Mouse (Mus musculus) limb, embryonic 10.5 days (tissue): ENCODE measurements around the gene Psph. TPM values are rescaled to one million over a fixed set of nuclear protein-coding genes. Genes with fewer than 3 reads are reported as not detected.
A peak's percentile ranks its signal among the peaks of the same experiment; 100 is the strongest.

Experiments used
- DNase-seq: peaks from one replicate; pipeline ENCODE4 v3.0.0-alpha.2; 2017; ENCODE audit warnings: low spot score
- H3K27ac ChIP-seq: fragments of 300-500 bp; sonication (generic); 2 replicates; pipeline ENCODE4 v1.5.1; 2016; ENCODE audit warnings: mild to moderate bottlenecking
- H3K27me3 ChIP-seq: fragments of 300-500 bp; sonication (generic); 2 replicates; pipeline ENCODE4 v1.6.1; 2016; ENCODE audit warnings: low read depth, mild to moderate bottlenecking; ENCODE audit not compliant: poor library complexity, severe bottlenecking
- H3K36me3 ChIP-seq: fragments of 300-500 bp; sonication (generic); 2 replicates; pipeline ENCODE4 v1.6.1; 2016; ENCODE audit warnings: mild to moderate bottlenecking, moderate library complexity
- H3K4me1 ChIP-seq: fragments of 300-500 bp; sonication (generic); 2 replicates; pipeline ENCODE4 v1.6.1; 2016
- H3K4me3 ChIP-seq: fragments of 300-500 bp; sonication (generic); 2 replicates; pipeline ENCODE4 v1.5.1; 2016; ENCODE audit warnings: mild to moderate bottlenecking, moderate library complexity
- H3K9me3 ChIP-seq: fragments of 300-500 bp; sonication (generic); replicated peaks from 2 replicates; pipeline ENCODE4 v1.6.1; 2016; ENCODE audit warnings: mild to moderate bottlenecking
- WGBS: fragments of 180-500 bp; shearing (Covaris S2); methylation state at CpG from one replicate; pipeline ENCODE4 v1.1.7; 2016; 5-methylcytosine and 5-hydroxymethylcytosine counted together
- polyA plus RNA-seq: library from polyadenylated mRNA; unstranded; fragments of >200 nt; fragmentation: Nextera tagmentation; extraction: Ambion mirVana; gene quantifications from 2 replicates; pipeline ENCODE4 v1.2.1, GENCODE M21; 2016

Gene Psph
- polyA plus RNA-seq, 1 experiment from 2014 or later, result 33.8 TPM

GRCm38 (mm10) chr5:129725774-129726392 is 61.4 kb downstream of the Psph start:
- DNase-seq, result peak; percentile 38
- peaks cover 26% of the 10 kb centered on the region for H3K4me1 ChIP-seq
- H3K4me3 ChIP-seq, result peak overlapping the region; percentile 96
- no peaks in the 10 kb centered on the region for H3K27me3 ChIP-seq
- H3K9me3 ChIP-seq, result no peaks in the 10 kb centered on the region
- 25% methylated on average over 7 of the region's 7 CpGs for WGBS
- peak overlapping the region; percentile 99 for H3K27ac ChIP-seq
- peaks cover under 1% of the 10 kb centered on the region; the same call in 1 of the 2 replicates for H3K36me3 ChIP-seq

- Histone ChIP-seq H3K27me3 (no peaks in the 10 kb centered on the region), H3K36me3 (peaks cover 8% of the 10 kb centered on the region), H3K4me1 (peaks cover 20% of the 10 kb centered on the region), H3K27ac (peak within 1 kb of the TSS; percentile 99), H3K4me3 (peak within 1 kb of the TSS; percentile 96), H3K9me3 (no peaks in the 10 kb centered on the region)
- peak; percentile 98 for DNase-seq
- WGBS, result under 1% methylated on average over 93 of the region's 93 CpGs
Observed at GRCm38 (mm10) chr5:129724834-129725773, 62.1 kb downstream of the Psph start, which contains the start of gene Nipsnap2. Nipsnap2 (plus strand) TSS chr5:129725063.

- H3K27me3 ChIP-seq, result no peaks in the 10 kb centered on the region
- no peaks in the 10 kb centered on the region for H3K9me3 ChIP-seq
- peaks cover 16% of the 10 kb centered on the region for H3K36me3 ChIP-seq
- WGBS, result 54% methylated on average over 4 of the region's 4 CpGs
- peaks cover 13% of the 10 kb centered on the region for H3K4me1 ChIP-seq
- DNase-seq, result no peak
- peak overlapping the region; percentile 99 for H3K27ac ChIP-seq
- H3K4me3 ChIP-seq, result peak overlapping the region; percentile 96
Observed at GRCm38 (mm10) chr5:129724268-129724667, 63.0 kb downstream of the Psph start.

- Histone ChIP-seq H3K4me1 (peaks cover 8% of the 10 kb centered on the region), H3K36me3 (peaks cover 45% of the 10 kb centered on the region), H3K9me3 (no peaks in the 10 kb centered on the region), H3K27me3 (no peaks in the 10 kb centered on the region), H3K27ac (no peak overlapping the region), H3K4me3 (no peak overlapping the region)
- 83% methylated on average over 3 of the region's 3 CpGs for WGBS
- no peak for DNase-seq
Observed at GRCm38 (mm10) chr5:129720176-129720575, 67.1 kb downstream of the Psph start.

GRCm38 (mm10) chr5:129717016-129717415 is 70.2 kb downstream of the Psph start:
- Histone ChIP-seq H3K4me1 (peaks cover 8% of the 10 kb centered on the region), H3K4me3 (no peak overlapping the region), H3K9me3 (no peaks in the 10 kb centered on the region), H3K36me3 (peaks cover 45% of the 10 kb centered on the region), H3K27me3 (no peaks in the 10 kb centered on the region), H3K27ac (no peak overlapping the region)
- WGBS, result 87% methylated on average over 9 of the region's 9 CpGs
- DNase-seq, result no peak

Other genes starting within 250 kb of the Psph start
- 1.4 and 1.5 TPM in 2 replicates for gene Mmp17, start 203.3 kb downstream of the Psph start, polyA plus RNA-seq
- gene Zfp11, start 117.3 kb downstream of the Psph start, polyA plus RNA-seq, result 5.9 and 7.0 TPM in 2 replicates
- gene Sept14, start 78.9 kb downstream of the Psph start, polyA plus RNA-seq, result not detected in 2 replicates
- gene Mrps17, start 72.0 kb downstream of the Psph start, polyA plus RNA-seq, result 187 and 191 TPM in 2 replicates
- gene Nipsnap2, start 62.4 kb downstream of the Psph start, polyA plus RNA-seq, result 59.6 and 75.0 TPM in 2 replicates
- 36.8 and 43.5 TPM in 2 replicates for gene Sumf2, start 59.5 kb upstream of the Psph start, polyA plus RNA-seq
- gene Chchd2, start 100.0 kb upstream of the Psph start, polyA plus RNA-seq, result 1,262 and 1,296 TPM in 2 replicates
- 10.1 and 12.2 TPM in 2 replicates for gene Zbed5, start 108.3 kb upstream of the Psph start, polyA plus RNA-seq
- gene Phkg1, start 111.1 kb upstream of the Psph start, polyA plus RNA-seq, result 0.20 and 0.31 TPM in 2 replicates
- gene Nupr1l, start 121.1 kb upstream of the Psph start, polyA plus RNA-seq, result 2.7 and 4.5 TPM in 2 replicates
- 34.4 and 36.7 TPM in 2 replicates for gene Vkorc1l1, start 154.5 kb upstream of the Psph start, polyA plus RNA-seq
- gene Gusb, start 215.6 kb upstream of the Psph start, polyA plus RNA-seq, result 53.9 and 61.7 TPM in 2 replicates
- gene Asl, start 241.8 kb upstream of the Psph start, polyA plus RNA-seq, result 26.1 and 27.5 TPM in 2 replicates
- gene Crcp, start 241.8 kb upstream of the Psph start, polyA plus RNA-seq, result 57.2 and 61.0 TPM in 2 replicates